Mouse (Mus musculus): ENCODE data around the gene Esrrg.

Esrrg gene

DNA sequence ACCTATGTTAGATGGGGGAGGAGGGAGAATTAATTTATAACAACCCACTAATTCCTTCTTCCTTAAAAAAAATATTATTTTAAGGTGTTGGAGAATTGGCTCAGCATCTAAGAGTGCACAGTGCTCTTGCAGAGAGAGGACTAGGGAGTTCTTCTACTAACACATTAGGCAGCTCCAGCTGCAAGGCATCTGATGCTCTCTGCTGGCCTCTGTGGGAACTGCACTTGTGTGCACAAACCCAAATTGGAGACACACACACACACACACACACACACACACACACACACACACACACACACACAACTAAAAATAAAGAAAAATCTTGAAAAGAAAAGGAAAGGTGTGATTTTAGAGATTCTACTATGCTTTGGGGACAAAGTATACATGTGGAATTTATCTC lies 381.6 kb downstream of the Esrrg start:
- CTCF ChIA-PET = interaction anchor here (0.7 kb wide), 1 partner anchor 811 kb away, joined by 6 read pairs; no protein-coding TSS in a partner anchor

DNA sequence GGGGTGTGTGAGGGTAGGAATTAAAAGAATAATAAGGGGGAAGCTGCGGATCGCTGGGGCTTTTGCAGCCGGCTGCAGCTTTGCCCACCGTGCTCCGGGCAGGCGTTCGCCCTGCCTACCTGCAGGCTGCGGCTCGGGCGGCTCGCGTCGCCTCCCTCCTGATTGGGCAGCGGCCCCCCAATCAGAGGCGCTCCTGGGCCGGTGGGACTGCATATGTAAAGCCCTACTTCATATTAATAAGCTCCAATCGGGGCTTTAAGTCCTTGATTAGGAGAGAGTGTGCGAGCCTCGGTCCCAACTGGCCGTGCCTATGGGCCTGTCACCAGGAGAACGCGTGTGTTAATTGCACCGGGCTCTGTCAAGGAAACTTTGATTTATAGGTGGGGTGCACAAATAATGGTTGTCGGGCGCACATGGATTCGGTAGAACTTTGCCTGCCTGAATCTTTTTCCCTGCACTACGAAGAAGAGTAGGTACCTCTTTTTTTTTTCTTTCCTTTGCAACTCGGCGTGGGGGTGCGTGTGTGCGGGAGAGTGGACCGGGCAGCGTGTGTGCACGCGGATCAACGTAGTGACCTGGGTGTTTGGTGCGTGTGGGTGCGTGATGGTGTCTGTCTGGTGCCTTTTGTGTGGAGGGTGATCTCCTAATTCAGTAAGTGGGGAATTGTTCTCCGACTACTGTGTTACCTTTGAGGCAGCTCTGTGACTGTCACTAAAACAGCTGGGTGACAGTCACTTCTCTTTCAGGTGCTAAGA lies 389.2 kb downstream of the Esrrg start:
- CTCF ChIA-PET = no interaction called here

DNA sequence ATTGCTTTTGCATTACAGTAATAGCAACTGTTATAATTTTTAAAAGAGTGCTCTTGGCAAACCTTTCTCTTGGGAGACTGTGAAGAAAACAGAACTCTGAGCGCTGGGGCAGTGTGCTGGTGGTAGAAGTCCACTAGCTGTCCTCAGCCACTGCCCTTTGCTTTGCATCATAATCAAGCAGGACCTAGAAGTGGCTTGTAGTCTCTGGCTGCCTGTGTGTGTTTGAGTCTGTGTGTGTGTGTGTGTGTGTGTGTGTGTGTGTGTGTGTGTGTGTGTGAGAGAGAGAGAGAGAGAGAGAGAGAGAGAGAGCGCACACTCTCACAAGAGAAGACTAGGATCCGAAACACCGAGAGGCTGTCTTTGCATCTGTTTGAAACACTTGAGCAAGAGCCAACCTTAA lies 390.5 kb downstream of the Esrrg start:
- CTCF ChIA-PET = no interaction called here

DNA sequence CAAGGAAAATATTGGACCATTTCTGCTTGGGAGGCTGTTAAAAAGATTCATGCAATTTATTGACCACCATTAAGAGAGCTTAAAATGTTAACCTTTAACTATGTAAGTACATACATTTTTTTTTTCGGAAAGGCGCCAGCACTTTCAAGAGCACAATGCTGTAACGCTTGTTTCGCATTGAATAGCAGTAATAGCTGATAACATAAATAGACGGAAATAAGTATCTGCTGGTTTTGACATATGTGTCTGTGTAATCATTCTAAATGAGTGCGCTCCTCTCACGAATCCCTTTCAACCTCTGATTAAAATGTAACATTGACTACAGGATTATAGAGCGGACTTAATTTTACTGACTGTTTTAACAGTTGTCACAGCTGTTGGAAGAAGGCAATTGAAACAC lies 391.6 kb downstream of the Esrrg start:
- CTCF ChIA-PET = no interaction called here

DNA sequence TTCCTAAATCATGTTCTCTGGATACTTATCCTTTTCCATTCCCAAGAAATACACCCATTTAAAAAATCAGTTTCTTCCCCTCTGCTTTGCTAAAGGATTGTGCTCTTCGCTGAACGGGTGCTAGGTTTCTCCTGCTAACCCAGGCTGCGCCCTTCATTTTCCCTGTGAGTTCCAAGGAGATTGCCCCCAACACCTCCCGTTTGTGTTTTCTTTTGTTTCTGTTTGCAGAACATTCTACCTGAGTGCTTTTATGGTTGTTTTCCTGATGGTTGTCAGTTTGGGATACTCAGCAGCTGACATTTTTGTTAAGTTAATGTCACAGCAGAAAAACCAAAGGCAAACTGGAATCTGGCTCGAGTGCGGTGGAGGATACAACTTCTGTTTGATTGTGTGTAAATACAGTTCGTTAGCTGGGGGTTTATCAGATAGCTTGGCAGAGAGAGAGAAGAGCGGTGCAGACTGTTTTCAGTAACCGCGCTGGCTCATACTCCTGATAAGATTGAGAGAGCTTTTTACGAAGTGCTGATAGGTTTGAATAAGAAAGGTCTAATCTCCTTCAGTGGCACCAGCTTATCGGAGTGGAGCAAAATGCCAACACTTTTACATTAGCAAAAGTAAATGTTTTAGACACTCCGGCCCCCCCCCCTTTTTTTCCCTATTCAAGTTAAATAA lies 398.4 kb downstream of the Esrrg start:
- CTCF ChIA-PET = no interaction called here

DNA sequence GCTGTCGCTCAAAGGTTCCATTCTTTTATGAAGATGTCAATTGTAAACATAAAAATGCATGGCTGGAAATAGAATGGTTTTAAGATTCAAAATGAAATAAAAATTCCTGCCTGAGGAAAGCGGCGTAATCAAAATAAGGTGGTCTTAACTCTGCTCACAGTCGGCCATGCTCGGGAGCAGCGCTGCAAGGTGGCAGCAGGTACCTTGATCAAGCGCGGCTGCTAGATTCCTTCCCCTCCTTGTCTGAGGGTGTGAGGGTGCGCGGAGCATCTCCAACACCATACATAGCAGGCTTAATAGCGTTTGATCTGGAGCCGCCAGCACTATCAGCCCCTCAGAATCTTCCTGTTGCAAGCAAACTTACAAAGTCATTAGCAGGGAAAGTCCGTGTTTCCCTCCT lies 399.9 kb downstream of the Esrrg start:
- CTCF ChIA-PET = no interaction called here

DNA sequence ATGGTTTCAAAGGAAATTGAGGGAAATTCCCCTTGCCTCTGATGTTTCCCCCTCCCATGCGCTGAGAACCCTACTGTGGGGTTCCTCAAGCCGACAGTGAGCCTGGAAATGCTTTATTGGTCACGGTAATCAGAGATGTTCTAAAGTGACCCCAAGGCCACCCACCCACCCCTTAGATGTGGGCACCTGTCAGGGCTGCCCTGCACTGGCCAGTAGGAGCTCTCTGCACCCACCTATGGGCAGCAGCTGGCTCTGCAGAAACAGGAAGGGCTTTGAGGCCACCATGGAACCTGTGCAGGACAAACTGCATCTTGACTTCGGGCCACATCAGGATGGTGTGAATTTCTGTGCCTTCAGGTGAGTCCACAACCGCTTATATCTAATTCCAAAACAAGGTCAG lies 401.3 kb downstream of the Esrrg start:
- CTCF ChIA-PET = no interaction called here

DNA sequence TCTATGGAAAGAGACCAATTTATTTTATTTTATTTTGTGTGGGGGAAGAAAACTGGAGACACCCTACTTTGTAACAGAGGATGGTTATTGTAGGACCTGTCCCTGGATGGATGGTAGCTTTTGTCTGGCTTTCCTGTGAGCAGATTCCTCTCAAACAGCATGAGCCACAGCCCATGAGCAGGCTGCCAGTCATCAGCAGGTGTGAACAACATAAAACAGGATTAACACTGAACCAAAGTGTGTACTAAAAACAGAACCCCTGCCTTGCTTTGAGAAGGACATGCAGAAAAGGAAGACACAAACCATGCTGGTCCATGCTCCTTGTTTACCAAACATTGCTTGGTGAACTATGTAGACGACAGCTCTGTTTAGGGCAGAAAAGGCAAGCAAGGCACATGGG lies 402.3 kb downstream of the Esrrg start:
- CTCF ChIA-PET = no interaction called here

DNA sequence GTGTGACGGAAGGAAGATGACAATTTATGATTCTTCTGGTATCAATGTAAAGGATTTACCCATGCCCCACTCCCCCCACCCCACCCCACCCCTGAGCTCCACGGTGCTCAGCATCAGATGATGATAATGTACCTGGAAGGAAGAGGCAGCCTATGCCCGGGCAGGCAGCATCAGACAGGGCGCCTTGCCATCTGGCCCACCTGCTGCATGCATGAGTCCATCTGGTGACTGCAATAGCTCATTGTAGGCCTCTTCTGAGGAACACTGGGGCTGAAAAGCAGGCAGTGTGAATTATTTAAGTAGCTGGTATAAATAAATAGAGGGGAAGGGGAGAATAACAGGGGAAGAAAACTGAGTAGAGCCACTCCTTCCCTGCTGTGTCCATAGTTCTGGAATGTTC lies 405.8 kb downstream of the Esrrg start:
- CTCF ChIA-PET = no interaction called here

DNA sequence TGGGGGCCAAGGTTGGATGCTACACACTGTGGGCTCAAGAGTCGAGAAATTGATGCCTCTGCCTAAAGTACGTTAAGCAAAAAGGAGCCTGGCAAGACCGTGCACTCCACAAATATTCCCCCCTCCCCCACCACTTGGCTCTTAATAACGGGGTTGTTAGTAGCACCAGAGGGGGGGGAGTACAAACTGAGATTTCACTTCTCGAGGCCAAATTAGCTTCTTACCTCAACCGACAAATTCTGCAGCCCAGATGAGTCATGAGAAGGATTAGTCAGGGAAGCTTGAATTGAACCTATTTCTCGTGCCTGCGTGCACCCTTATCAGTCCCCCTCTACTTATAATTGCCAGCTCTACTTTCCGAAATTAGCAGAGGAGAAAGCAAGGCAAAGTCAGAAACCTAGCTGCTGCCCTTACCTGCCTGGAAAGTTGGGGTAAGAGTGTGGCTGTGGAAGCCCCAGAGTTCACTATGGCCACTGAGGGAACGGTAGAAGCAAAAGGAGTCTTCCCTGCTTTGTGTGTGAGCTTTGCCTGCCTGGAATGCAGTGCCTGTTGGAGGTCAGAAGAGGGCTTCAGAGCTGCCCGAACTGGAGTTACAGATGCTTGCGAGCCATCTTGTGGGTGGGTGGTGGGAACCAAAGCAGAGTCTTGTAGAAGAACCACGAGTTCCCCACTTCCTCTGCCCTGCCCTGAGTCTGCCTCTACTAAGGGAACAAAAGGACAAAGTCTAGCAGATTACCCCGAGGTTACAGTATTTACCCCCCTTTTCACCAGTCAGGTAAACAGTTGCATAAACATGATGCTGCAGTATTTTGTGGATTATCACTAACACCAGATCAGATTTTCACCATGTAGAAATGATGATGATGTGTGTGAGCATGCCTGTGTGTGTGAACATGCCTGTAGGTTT lies 409.6 kb downstream of the Esrrg start:
- CTCF ChIA-PET = no interaction called here

DNA sequence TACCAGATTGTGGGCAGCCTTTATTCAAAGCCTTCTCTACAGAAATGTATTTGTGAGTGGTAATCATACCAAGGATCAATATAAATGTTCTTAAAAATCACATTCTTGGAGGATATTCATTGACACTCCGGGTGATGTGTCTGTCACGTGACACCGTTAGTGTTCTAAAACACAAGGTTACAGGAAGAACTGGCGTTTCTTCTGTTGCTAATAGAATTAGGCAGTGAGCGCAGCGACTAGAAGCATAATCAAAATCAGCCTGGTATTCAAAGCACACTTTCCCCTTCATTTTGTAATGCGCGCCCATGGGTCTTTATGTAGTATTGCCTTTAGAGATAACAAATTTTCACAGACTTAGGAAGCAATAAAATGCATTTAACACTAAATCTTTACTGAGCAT lies 420.6 kb downstream of the Esrrg start:
- CTCF ChIA-PET = no interaction called here

DNA sequence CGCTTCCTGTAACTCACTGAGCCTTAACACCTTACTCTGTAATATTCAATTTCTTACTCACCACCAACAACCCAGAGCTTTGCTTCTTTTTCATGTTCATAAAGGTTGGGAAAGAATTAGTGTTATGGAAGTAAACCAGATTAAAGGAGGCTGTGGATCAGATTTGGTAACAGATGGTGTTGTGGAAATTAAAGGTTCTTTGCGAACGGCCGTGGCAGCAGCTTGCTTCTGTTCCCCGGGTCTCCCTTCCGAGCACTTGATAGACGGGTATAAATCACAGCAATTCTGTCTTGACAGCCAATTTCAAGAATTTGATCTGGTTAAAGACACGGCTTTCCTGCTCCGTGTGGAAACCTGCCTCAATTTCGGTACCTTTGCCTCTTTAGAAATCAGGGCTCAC lies 421.5 kb downstream of the Esrrg start:
- CTCF ChIA-PET = no interaction called here

DNA sequence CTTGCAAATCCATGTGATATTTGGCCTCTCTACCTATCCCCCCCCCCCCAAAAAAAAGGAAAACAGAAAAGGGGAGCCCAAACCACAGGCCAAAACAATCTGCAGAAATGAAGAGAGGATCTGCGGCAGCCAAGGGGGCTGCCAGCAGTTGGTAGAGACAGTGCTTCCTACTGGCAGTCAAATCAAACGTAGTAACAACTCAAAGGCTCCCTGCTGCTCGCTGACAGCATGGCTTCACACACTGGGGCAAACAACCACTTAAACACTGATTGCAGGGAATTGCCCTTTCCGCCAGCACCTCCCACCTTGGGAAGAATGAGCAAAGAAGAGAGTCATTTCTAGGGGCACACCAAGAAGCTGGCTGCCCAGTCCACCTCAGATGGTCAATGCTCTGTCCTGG lies 422.7 kb downstream of the Esrrg start:
- CTCF ChIA-PET = no interaction called here

DNA sequence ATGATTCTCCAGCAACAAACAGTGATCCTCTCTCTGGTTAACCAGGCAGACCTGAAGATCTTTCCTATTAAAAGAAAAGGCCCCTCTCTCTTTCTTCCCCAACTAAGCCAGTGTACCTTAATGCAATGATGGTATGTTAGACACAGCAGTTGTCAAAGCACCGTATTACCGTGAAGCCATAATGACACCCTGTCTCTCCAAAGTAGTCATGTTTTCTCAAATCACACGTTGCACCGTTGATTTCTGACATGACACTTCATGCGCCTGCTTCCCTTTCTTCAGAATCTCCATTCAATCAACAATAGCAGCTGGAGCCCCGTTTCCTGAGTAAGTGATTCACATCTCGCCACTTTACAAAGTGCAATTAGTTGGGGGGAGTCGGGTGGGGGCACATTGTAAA lies 427.4 kb downstream of the Esrrg start:
- CTCF ChIA-PET = no interaction called here

DNA sequence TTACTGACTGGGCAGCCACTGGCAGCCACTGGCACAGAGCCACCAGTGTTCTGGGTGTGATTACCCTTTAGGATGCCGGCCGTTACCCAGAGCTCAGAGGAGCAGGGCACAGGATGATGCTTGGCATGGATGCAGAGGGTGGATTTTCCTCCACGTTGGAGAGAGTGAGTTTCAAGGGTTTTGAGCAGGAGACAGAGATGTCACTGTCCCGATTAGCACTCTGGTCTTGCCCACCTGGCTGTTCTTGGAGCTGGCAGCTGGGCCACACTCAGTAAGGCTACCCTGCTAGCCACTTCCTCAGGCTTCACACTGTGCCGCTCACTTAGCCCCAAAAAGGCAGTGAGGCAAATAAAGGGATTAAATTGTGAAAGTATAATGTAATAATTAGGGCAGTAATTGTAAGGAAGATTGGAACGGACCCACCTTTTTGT lies 438.1 kb downstream of the Esrrg start:
- CTCF ChIA-PET = no interaction called here

DNA sequence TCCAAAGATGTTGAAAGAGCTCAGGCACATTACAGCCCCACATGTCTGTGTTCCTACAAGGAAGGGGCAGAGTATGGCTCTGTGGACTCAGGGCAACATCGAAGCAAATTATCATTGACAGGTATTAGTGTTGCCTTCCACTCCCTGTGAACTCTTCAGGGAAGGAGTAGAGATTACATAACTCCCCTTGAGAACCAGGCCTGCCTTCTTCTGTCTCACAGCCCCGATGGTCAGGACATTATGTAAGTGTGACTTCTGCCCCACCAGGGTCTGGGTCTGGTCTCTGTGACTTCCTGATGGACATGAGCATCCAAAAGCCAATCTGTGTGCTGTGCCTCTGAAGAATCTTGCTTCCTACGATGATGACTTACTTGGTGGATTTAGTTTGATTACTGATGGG lies 438.6 kb downstream of the Esrrg start:
- CTCF ChIA-PET = no interaction called here

DNA sequence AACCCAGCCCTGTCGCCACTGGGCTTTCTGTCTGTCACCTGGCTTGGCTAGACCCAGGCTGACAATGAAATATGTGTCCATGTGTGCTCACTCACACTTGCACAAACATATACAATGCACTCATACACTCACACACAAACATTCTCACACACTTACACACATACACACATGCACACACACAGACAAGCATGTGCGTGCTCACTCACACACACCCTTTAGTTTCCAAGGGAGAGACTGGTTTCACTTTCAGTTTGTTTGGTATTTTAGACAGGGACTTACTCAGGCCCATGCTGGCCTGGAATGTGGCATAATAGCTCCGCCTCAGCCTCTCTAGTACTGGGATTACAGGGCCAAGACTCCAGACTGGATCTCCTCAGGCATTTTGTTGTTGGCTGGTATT lies 447.3 kb downstream of the Esrrg start:
- CTCF ChIA-PET = no interaction called here

DNA sequence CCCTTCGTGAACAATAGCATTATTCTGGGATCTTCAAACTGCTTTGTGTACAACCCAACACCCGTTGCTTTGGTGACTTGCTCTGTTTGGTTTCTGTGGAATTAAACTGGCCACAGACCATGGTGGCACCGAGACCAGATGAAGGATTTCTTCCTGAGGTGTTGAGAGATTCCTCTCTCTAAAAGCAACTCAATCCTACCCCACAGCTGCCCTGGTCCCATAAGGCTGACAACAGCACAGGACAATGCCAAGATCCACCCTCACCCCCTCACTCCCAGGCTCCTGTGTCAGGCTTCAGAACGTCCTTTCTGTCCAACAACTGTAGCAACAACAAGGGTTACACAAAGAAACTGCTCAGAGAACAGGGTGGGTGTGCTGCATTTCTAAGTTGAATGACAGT lies 449.3 kb downstream of the Esrrg start:
- CTCF ChIA-PET = no interaction called here

DNA sequence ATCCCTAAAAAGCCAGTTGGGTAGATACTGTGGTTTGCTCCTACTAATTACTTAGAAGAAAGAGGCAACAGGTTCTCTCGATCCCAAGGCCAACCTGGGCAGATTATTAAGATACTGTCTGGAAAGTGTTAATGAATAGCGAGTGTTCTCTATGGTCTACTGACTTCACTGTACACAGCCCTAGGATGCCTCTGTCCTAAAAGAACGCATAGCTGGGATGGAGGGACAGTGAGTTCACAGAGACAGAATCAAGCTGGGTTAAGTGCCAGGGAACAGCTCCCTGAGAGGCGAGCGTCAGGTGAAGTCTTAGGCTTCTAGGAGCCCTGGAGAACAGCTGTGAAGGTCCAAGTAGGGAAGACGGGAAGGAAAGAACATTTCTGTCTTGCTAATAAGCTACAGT lies 450.4 kb downstream of the Esrrg start:
- CTCF ChIA-PET = no interaction called here

DNA sequence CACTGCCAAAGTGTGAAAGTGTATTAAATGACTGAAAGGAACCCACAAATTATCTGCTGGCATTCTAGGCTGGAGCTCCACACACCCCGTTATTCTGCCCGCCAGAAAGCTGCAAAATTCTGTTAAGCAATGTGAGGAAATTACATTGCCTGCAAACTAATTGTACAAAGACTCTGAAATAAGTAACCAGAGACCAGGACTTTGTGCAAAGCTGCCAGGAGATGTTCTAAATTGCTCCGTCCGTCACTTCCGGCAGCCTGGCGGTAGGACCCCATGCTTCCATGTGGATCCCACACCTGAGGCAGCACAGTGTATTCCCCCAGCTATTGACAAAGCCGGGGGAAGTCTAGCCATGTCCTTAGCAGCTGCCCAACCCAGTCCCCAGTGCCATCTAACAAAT lies 451.9 kb downstream of the Esrrg start:
- CTCF ChIA-PET = no interaction called here

DNA sequence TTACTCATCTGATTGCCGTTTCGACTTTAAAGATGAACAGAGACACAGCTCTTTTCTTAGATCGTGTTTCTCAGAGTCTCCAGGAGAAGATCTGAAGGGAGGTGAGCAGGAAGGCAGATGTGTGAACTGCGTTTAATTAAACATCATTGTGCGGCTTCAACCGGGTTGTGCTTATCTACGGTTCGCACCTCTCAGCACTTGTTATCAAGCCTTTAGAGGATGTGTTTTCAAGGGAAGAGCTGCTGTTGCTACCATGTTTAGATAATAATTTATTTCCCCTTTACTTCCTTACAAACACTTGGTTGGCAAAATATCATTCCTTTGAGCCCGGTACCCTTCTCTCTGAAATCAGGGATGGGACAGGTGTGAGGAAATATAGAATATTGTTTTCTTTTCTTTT lies 460.2 kb downstream of the Esrrg start:
- CTCF ChIA-PET = no interaction called here

DNA sequence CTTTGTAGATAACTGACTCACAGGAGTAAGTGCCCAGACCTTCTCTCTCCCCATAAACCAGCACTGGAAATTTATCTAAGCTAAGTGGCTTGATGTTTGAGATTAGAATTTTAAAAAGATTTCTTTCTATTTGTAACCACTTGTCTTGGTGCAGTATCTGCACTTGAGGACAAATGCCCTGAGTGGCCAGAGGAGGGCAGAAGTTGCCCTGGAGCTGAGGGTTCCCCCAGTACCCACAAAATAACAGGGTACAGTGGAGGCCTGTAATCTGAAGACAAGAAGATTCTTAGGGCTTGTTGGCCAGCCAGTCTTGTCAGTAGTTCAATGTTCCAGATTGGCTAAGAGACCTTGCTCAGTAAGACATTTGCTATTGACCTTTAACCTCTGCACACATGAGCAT lies 461.3 kb downstream of the Esrrg start:
- CTCF ChIA-PET = no interaction called here

DNA sequence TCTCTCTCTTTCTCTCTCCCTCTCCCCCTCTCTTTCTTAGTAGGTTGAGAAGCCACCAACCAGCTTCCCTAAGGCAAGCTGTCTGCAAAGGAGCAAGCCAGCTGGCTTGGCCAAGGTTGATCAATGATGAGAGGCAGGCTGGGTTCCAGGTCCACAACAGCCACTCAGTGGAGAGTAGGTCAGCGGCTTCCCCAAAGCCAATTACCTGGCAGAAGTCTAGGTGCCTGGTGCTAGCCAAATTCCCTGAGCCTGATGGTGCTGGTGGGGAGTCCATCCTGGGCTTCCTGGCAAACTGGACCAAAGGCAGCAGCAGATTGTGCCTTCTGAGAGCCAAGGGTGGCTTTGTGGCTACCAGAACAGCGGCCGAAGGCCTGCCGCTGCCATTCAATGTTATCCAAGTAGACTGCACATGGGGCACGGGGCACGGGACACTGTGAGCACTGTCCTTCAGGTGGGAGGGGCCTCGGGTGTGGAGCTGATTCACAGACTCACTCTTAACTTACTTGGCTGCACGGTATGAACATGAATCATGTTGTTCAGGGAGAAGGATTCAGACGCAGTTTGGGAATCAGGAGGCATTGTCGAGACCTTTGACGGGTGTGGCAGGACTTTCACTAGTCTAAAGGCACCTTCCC lies 469.1 kb downstream of the Esrrg start:
- CTCF ChIA-PET = no interaction called here

Data from spleen, embryonic (tissue).